19 mouse cellular contexts compared by ENCODE assay signal in genomic region chr15:78698084-78698483, GRCm38 (mm10). TPM values are rescaled to one million over a fixed set of nuclear protein-coding genes. Genes with fewer than 3 reads are reported as not detected.
DNase-seq lines count a peak whose midpoint lies in the region; ATAC-seq and TF ChIP-seq lines count a peak whose summit lies in the region.
"Had no signal": no experiment of that assay in that cellular context is flagged by ENCODE, and none has a peak within 500 bp of the region (broad histone marks: within the 10 kb centered on the region; RNA-seq: fewer than 3 reads in every experiment).

No protein-coding gene starts in this region.

- no peak overlapping the region for H3K9ac ChIP-seq in forebrain, embryonic 12.5 days
- H3K9ac ChIP-seq in hindbrain, postnatal 0 days (replicated peaks; ENCODE audit: low read length) = no peak overlapping the region
- no peak overlapping the region for H3K9ac ChIP-seq in liver, embryonic 12.5 days
- H3K9ac ChIP-seq: embryonic facial prominence, embryonic 15.5 days; liver, embryonic 15.5 days had no signal

- no peak overlapping the region for H3K4me2 ChIP-seq in forebrain, embryonic 12.5 days
- H3K4me2 ChIP-seq in hindbrain, postnatal 0 days (ENCODE audit: low read depth, low read length) = no peak overlapping the region; the same call in 1 of the 2 replicates
- no peak overlapping the region for H3K4me2 ChIP-seq in liver, embryonic 12.5 days
- H3K4me2 ChIP-seq: embryonic facial prominence, embryonic 15.5 days; liver, embryonic 15.5 days had no signal

- H3K4me1 ChIP-seq in forebrain, embryonic 12.5 days = peaks cover 19% of the 10 kb centered on the region
- peaks cover 16% of the 10 kb centered on the region for H3K4me1 ChIP-seq in forebrain, embryonic 10.5 days
- peaks cover 27% of the 10 kb centered on the region for H3K4me1 ChIP-seq in cortical plate, adult 2 months (ENCODE audit: control insufficient read depth, insufficient read depth, low read length)
- peaks cover 15% of the 10 kb centered on the region; the same call in 1 of the 2 replicates for H3K4me1 ChIP-seq in hindbrain, postnatal 0 days (ENCODE audit: insufficient read depth, low read length)
- no peaks in the 10 kb centered on the region for H3K4me1 ChIP-seq in liver, embryonic 12.5 days
- H3K4me1 ChIP-seq: embryonic facial prominence, embryonic 15.5 days; liver, embryonic 15.5 days had no signal

- peak overlapping the region; percentile 66 for H3K27ac ChIP-seq in forebrain, embryonic 12.5 days
- no peak overlapping the region for H3K27ac ChIP-seq in forebrain, embryonic 10.5 days
- H3K27ac ChIP-seq in left cerebral cortex, adult 2 months = no peak overlapping the region
- H3K27ac ChIP-seq in cortical plate, adult 2 months (ENCODE audit: insufficient read depth, low read length) = 0 out of 2 replicates have a peak overlapping the region, but pooled peaks have one; percentile 43
- H3K27ac ChIP-seq in hindbrain, postnatal 0 days = peak overlapping the region; percentile 17
- no peak overlapping the region for H3K27ac ChIP-seq in liver, embryonic 12.5 days
- H3K27ac ChIP-seq: embryonic facial prominence, embryonic 15.5 days; liver, embryonic 15.5 days had no signal

- no peaks in the 10 kb centered on the region for H3K36me3 ChIP-seq in forebrain, embryonic 12.5 days (replicated peaks)
- no peaks in the 10 kb centered on the region for H3K36me3 ChIP-seq in forebrain, embryonic 10.5 days (replicated peaks)
- H3K36me3 ChIP-seq in hindbrain, postnatal 0 days (ENCODE audit: insufficient read depth, low read length) = no peaks in the 10 kb centered on the region
- no peaks in the 10 kb centered on the region for H3K36me3 ChIP-seq in liver, embryonic 12.5 days
- H3K36me3 ChIP-seq: embryonic facial prominence, embryonic 15.5 days; liver, embryonic 15.5 days had no signal

- no peak overlapping the region for H3K4me3 ChIP-seq in forebrain, embryonic 12.5 days (replicated peaks)
- no peak overlapping the region for H3K4me3 ChIP-seq in forebrain, embryonic 10.5 days
- no peak overlapping the region for H3K4me3 ChIP-seq in left cerebral cortex, adult 2 months
- H3K4me3 ChIP-seq in cortical plate, adult 2 months (ENCODE audit: insufficient read depth, low read length) = no peak overlapping the region
- H3K4me3 ChIP-seq in hindbrain, postnatal 0 days (ENCODE audit: low read length) = no peak overlapping the region
- no peak overlapping the region for H3K4me3 ChIP-seq in liver, embryonic 12.5 days
- H3K4me3 ChIP-seq: embryonic facial prominence, embryonic 15.5 days; liver, embryonic 15.5 days had no signal

- intact Hi-C loops in left cerebral cortex, postnatal 4 days (cut with DNase I) = no loop called here
- intact Hi-C loops in left cerebral cortex, adult 2 months (cut with DNase I) = no loop called here

- TF ChIP-seq CTCF in left cerebral cortex, adult 2 months (IDR thresholded peaks at IDR 0.05) = no peak
- no peak for TF ChIP-seq CTCF in cortical plate, adult 2 months (IDR thresholded peaks at IDR 0.05; ENCODE audit: extremely low read depth, insufficient read depth, low read length)
- no peak for TF ChIP-seq CTCF in hindbrain, postnatal 0 days (IDR thresholded peaks at IDR 0.05; ENCODE audit: low read depth)

- 35% methylated on average over 5 of the region's 5 CpGs for WGBS in forebrain, embryonic 12.5 days
- 58% methylated on average over 5 of the region's 5 CpGs for WGBS in forebrain, embryonic 10.5 days
- WGBS in hindbrain, postnatal 0 days = 13% methylated on average over 5 of the region's 5 CpGs
- WGBS in liver, embryonic 12.5 days (ENCODE audit: insufficient replicate concordance) = 53% methylated on average over 5 of the region's 5 CpGs

- no peaks in the 10 kb centered on the region for H3K9me3 ChIP-seq in forebrain, embryonic 12.5 days
- no peaks in the 10 kb centered on the region for H3K9me3 ChIP-seq in forebrain, embryonic 10.5 days
- no peaks in the 10 kb centered on the region for H3K9me3 ChIP-seq in hindbrain, postnatal 0 days (ENCODE audit: low read length)
- H3K9me3 ChIP-seq in liver, embryonic 12.5 days (replicated peaks) = no peaks in the 10 kb centered on the region
- H3K9me3 ChIP-seq: embryonic facial prominence, embryonic 15.5 days; liver, embryonic 15.5 days had no signal

- no peak for TF ChIP-seq POLR2A in cortical plate, adult 2 months (IDR thresholded peaks at IDR 0.05; ENCODE audit: extremely low read depth, insufficient read depth, low read length)

- ATAC-seq in forebrain, embryonic 12.5 days (ENCODE audit: low FRiP score) = no peak
- ATAC-seq in hindbrain, postnatal 0 days = peak; percentile 58
- ATAC-seq in liver, embryonic 12.5 days = no peak

- DNase-seq in forebrain, embryonic 10.5 days (ENCODE audit: extremely low spot score, low spot score) = no peak
- DNase-seq in left cerebral cortex, postnatal 4 days = peak; percentile 82
- no peak for DNase-seq in left cerebral cortex, adult 2 months (ENCODE audit: extremely low spot score in 1 of 2, low spot score in 2 of 2)
- peak; percentile 81 for DNase-seq in hindbrain, postnatal 0 days (ENCODE audit: low spot score)
- DNase-seq in kidney, postnatal 36 days = no peak
- DNase-seq: adrenal gland, adult 2 months; B cell, adult 2 months; cerebellum, adult 9-11 months; heart, adult 18-20 months; heart, postnatal 14 days; kidney, adult 18-20 months; kidney, postnatal 25 days; lung, postnatal 36 days had no signal

- H3K27me3 ChIP-seq in forebrain, embryonic 12.5 days = peaks cover 16% of the 10 kb centered on the region; the same call in 1 of the 2 replicates
- peaks cover 29% of the 10 kb centered on the region for H3K27me3 ChIP-seq in forebrain, embryonic 10.5 days (ENCODE audit: poor library complexity, severe bottlenecking)
- H3K27me3 ChIP-seq in hindbrain, postnatal 0 days (ENCODE audit: insufficient read depth, low read length) = no peaks in the 10 kb centered on the region
- H3K27me3 ChIP-seq in liver, embryonic 12.5 days (replicated peaks) = peaks cover 54% of the 10 kb centered on the region

RNA-seq across cellular contexts. Expression of gene Elfn2, which starts 20.5 kb away (rescaled TPM):
- polyA plus RNA-seq in forebrain, embryonic 12.5 days (2016; fragmentation: Nextera tagmentation; extraction: Ambion mirVana) = 1.2 TPM in 2 replicates
- 0.05 and 0.15 TPM in 2 replicates for polyA plus RNA-seq in forebrain, embryonic 10.5 days (2016; fragmentation: Nextera tagmentation; extraction: Ambion mirVana)
- 10 to 100 TPM; 79.2 to 81.2 TPM for total RNA-seq in left cerebral cortex, postnatal 4 days (2021)
- 100 to 1,000 TPM; 144 to 177 TPM for total RNA-seq in left cerebral cortex, adult 2 months (2021)
- polyA plus RNA-seq in cortical plate, adult 2 months (2012; rRNA removed) = 59.2 and 65.2 TPM in 2 replicates
- total RNA-seq in hindbrain, postnatal 0 days (2014; rRNA removed) = 40.9 and 43.1 TPM in 2 replicates
- 8.4 and 9.1 TPM in 2 replicates for polyA plus RNA-seq in hindbrain, postnatal 0 days (2015; fragmentation: Nextera tagmentation; extraction: Ambion mirVana)
- polyA plus RNA-seq in liver, embryonic 12.5 days (2016; fragmentation: Nextera tagmentation; extraction: Ambion mirVana) = not detected in 2 replicates
- polyA plus RNA-seq: limb, embryonic 11.5 days; liver, embryonic 15.5 days had no signal

Comparison
In these comparisons a context has a peak if more than half of its experiments do, and no peak if none do; other contexts are left out.
1. H3K27ac ChIP-seq: peak in forebrain, embryonic 12.5 days (single experiment), cortical plate, adult 2 months (single experiment) and hindbrain, postnatal 0 days (single experiment); none in forebrain, embryonic 10.5 days (single experiment), left cerebral cortex, adult 2 months (single experiment) and liver, embryonic 12.5 days (single experiment).
2. DNase-seq: peak in left cerebral cortex, postnatal 4 days (single experiment) and hindbrain, postnatal 0 days (single experiment); none in forebrain, embryonic 10.5 days (single experiment), left cerebral cortex, adult 2 months (0 of 2) and kidney, postnatal 36 days (0 of 2).